Mouse (Mus musculus): ENCODE data around the gene Yipf2. TPM values are rescaled to one million over a fixed set of nuclear protein-coding genes. Genes with fewer than 3 reads are reported as not detected.
"Not testable (repeated sequence)": the region's sequence is repeated elsewhere in the genome, so short reads cannot be mapped to it uniquely, and the experiment has no call there.

Gene Yipf2
- polyA plus RNA-seq, 1 experiment from 2014 or later, result 22.6 TPM

DNA sequence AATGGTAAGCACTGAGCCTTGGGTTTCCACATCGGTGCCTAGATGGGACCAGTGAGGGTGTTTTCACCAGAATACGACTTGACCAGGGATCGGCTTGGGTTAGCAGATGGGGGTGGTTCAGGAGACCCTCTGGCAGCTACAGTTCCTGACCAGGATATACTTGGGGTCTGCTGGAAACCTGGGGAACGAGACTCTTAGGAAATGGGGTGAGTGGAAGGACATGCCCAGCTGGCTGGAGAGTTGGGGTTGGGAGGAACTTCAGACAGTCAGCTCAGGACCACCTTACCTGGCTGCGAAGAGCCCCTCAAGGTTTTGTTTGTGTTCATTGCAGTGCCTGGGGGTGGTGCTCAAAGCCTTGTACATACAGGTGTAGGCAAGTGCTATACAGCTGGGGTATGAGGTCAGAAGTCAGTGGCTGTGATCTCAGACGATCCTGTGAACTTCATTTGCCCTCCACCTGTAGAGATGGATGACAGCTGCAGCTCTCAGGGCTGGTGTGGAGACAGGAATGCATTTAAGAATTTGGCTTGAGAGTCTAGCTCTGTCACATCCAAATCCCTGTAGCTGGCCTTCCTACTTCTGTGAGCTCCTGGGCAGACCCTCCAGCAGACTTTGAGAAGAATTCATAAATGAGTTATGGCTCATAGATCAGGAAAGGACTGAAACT lies 38.9 kb downstream of the Yipf2 start:
- no peaks in the 10 kb centered on the region for H3K27me3 ChIP-seq
- 88% methylated on average over 6 of the region's 6 CpGs for WGBS
- no peak overlapping the region for H3K4me3 ChIP-seq
- no peak for ATAC-seq (ENCODE audit: insufficient number of reproducible peaks, insufficient read depth, low FRiP score, low TSS enrichment)
- H3K4me2 ChIP-seq (replicated peaks), result no peak overlapping the region
- no peak overlapping the region for H3K27ac ChIP-seq
- peaks cover 2% of the 10 kb centered on the region; the same call in 1 of the 2 replicates for H3K4me1 ChIP-seq
- peaks cover 38% of the 10 kb centered on the region for H3K36me3 ChIP-seq
- no peaks in the 10 kb centered on the region for H3K9me3 ChIP-seq
- H3K9ac ChIP-seq, result no peak overlapping the region

DNA sequence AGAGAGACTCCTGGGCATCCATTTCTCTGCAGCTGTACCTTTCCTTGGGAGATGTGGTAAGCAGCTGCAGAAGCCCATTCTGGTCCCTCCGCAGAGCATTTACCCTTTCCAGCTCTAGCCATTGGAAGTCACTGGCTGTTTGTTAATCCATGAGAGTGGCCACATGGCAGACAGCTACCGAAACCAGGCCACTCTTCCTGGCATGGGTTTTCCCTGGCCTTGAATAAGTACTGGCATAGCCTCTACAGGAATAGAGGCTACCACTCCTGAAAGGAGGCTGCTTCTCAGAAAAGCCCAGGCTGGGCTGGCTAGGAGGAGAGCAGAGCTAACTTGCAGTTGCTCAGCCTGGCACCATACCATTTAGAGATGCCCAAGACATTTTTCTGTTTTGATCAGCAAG lies 41.6 kb downstream of the Yipf2 start:
- Histone ChIP-seq H3K9ac (no peak overlapping the region), H3K4me2 (replicated peaks) (no peak overlapping the region), H3K4me3 (no peak overlapping the region), H3K9me3 (no peaks in the 10 kb centered on the region), H3K36me3 (peaks cover 24% of the 10 kb centered on the region), H3K27ac (no peak overlapping the region), H3K4me1 (peaks cover 10% of the 10 kb centered on the region), H3K27me3 (no peaks in the 10 kb centered on the region)
- ATAC-seq (ENCODE audit: insufficient number of reproducible peaks, insufficient read depth, low FRiP score, low TSS enrichment), result no peak
- 91% methylated on average over 2 of the region's 2 CpGs for WGBS

DNA sequence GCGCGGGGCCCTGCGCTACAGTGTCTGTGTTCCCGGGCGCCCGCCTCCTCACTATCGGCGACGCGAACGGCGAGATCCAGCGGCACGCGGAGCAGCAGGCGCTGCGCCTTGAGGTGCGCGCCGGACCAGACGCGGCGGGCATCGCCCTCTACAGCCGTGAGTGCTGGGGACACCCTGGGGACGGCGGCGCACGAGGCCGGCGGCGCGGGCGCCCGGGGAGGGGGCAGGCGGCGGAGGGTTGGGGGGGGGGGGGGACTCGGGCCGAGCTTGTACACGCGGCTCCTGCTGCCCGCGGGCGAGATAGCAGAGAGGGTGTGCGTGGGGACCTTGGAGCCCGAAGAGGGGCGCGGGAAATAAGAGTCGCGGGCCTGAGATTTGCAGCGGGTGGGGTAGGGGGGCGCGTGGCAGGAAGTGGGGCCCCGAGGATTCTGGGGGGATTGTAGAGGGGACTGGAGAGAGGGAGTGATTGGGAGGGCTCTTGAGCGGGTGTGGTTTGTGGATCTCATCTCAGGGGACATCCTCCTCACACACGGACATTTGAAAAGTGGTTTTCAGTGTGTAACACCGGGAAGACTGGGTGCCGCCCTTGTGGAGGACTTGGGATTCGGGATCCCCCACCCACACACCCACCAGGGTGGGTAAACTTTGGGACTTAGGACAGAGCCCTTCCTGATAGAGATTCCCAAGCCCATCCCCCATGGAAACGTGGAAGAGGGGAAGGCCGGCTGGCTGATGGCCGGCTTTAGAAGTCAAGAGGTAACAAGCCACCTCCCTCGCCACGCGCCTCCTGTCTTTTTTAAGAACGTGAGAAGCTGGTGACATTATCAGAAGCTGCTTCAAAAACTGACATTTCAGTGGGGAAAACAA lies 45.3 kb downstream of the Yipf2 start:
- no peaks in the 10 kb centered on the region for H3K27me3 ChIP-seq
- peak overlapping the region; percentile 99 for H3K27ac ChIP-seq
- H3K4me3 ChIP-seq, result peak overlapping the region; percentile 77
- peak; percentile 1; the same call in 1 of the 2 replicates for ATAC-seq (ENCODE audit: insufficient number of reproducible peaks, insufficient read depth, low FRiP score, low TSS enrichment)
- H3K4me1 ChIP-seq, result peaks cover 19% of the 10 kb centered on the region
- H3K36me3 ChIP-seq, result peaks cover 19% of the 10 kb centered on the region
- no peaks in the 10 kb centered on the region for H3K9me3 ChIP-seq
- under 1% methylated on average over 31 of the region's 66 CpGs for WGBS
- peak overlapping the region; percentile 67 for H3K4me2 ChIP-seq (replicated peaks)
- peak overlapping the region; percentile 96 for H3K9ac ChIP-seq

DNA sequence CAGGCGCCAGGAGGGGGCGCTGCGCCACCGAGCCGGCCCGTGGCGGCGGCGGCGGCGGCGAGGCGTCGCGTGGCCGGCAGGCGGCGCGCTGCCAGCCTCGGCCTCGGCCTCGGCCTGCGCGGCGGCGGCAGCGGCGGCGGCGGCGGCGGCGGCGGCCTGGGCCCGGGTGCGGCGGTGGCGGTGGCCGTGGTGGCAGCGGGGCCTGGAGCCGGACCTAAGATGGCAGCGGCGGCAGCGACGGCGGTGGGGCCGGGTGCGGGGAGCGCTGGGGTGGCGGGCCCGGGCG lies 45.9 kb downstream of the Yipf2 start, which contains the start of gene Carm1:
Gene Carm1 (plus strand): TSS at position 106 of the 286 bp plus-strand sequence.
- H3K9me3 ChIP-seq, result no peaks in the 10 kb centered on the region
- WGBS, result under 1% methylated on average over 35 of the region's 52 CpGs

DNA sequence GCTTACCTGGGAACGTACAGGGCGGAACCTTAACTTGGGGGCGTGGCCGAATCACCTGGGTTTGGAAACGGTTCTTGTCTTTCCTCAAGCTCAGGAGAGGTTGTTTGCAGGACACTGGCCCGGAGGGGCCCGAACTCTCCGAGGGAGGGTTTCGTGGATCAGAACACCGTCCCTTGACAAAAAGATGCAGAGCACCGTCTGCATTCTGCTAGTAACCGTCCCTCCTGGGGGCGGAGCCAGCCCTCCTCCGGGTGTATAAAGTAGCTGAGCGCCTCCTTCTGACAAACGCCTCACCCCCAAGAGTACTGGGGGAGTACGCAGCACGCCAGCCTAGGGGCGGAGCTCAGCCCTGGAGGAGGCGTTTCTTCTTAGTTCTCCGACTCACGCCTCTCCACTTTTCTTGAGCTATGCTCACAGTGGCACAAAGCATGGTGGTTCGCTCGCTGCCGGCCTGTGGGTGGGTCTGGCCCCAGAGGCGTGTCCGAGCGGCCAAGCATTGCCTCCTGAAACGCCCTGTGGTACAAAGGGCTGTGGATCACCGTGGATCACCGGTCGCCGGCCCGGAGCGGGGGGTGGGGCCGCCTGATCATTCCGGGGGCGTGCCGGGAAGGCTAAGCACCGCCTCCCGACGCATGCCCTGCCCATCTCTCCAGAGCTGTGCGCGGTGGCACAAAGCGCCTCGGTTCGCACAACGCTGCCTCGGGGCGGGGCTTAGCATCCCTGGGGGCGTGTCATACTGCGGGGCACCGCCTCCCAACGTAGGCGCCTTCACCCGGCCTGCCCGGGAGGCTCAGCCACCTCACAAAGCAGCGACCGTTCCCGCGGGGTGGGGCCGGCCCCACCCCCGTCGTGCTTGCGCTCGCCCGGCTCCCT lies 46.5 kb downstream of the Yipf2 start:
- peak overlapping the region; percentile 99 for H3K27ac ChIP-seq
- H3K4me3 ChIP-seq, result peak overlapping the region; percentile 77
- peak overlapping the region; percentile 16 for H3K9ac ChIP-seq
- peaks cover 19% of the 10 kb centered on the region for H3K4me1 ChIP-seq
- under 1% methylated on average over 55 of the region's 67 CpGs for WGBS
- ATAC-seq (ENCODE audit: insufficient number of reproducible peaks, insufficient read depth, low FRiP score, low TSS enrichment), result peak; percentile 95
- no peaks in the 10 kb centered on the region for H3K27me3 ChIP-seq
- H3K4me2 ChIP-seq (replicated peaks), result peak overlapping the region; percentile 53
- H3K36me3 ChIP-seq, result peaks cover 14% of the 10 kb centered on the region
- H3K9me3 ChIP-seq, result no peaks in the 10 kb centered on the region

More for the DNA sequence above, 45.9 kb downstream of the Yipf2 start, which contains the start of gene Carm1:
- H3K36me3 ChIP-seq, result peaks cover 19% of the 10 kb centered on the region
- ATAC-seq (ENCODE audit: insufficient number of reproducible peaks, insufficient read depth, low FRiP score, low TSS enrichment), result no peak; the same call in 1 of the 2 replicates
- peak within 1 kb of the TSS; percentile 67 for H3K4me2 ChIP-seq (replicated peaks)
- peak within 1 kb of the TSS; percentile 96 for H3K9ac ChIP-seq
- peak within 1 kb of the TSS; percentile 77 for H3K4me3 ChIP-seq
- peak within 1 kb of the TSS; percentile 99 for H3K27ac ChIP-seq
- H3K4me1 ChIP-seq, result peaks cover 19% of the 10 kb centered on the region
- no peaks in the 10 kb centered on the region for H3K27me3 ChIP-seq

DNA sequence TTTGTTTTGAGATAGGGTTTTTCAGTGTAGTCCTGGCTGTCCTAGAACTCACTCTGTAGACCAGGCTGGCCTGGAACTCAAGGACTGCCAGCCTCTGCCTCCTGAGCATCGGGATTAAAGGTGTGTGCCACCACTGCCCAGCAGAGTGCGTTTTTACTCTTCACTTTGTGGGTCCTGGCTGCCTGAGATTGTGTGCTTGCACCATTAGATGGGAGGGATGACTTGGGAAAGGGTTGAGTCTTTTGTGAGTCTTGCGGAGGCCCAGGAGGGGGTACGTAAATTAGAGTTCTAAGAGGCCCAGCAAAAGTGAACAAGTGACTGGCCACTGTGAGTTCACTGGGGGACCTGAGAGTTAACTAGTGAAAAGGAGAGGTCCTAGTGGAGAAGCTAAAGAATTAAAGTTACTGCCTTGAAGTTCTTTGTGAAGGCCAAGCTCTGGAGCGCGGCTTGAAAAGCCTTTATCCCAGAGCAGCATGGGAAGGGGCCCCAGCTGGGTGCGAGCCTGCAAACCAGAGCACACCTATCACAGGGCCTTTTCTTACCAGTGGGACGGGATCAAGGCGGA lies 47.2 kb downstream of the Yipf2 start:
- peak overlapping the region; percentile 99 for H3K27ac ChIP-seq
- H3K9ac ChIP-seq, result peak overlapping the region; percentile 16
- no peaks in the 10 kb centered on the region for H3K9me3 ChIP-seq
- peak overlapping the region; percentile 53 for H3K4me2 ChIP-seq (replicated peaks)
- H3K27me3 ChIP-seq, result no peaks in the 10 kb centered on the region
- peaks cover 19% of the 10 kb centered on the region for H3K4me1 ChIP-seq
- WGBS, result 6% methylated on average over 9 of the region's 9 CpGs
- ATAC-seq (ENCODE audit: insufficient number of reproducible peaks, insufficient read depth, low FRiP score, low TSS enrichment), result peak; percentile 83
- peaks cover 8% of the 10 kb centered on the region for H3K36me3 ChIP-seq
- H3K4me3 ChIP-seq, result peak overlapping the region; percentile 77

DNA sequence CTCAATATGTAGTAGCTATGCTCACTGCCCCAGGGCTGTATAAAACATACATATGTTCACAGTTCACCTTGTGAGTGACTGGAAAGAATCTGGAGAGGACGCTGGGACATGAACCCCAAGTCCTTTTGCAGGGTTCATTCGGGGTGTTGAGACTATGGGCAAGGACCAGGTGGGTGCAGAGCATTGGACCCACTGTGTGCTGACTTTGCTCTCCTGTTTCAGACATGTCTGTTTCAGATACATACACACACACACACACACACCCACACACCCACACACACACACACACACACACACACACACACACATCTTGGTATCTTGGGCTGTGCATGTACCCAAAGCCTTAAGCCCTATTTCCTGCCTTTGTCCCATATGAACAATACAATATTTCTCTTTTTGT lies 50.6 kb downstream of the Yipf2 start:
- not testable (repeated sequence) for H3K4me1 ChIP-seq; H3K36me3 ChIP-seq; H3K27me3 ChIP-seq; H3K9ac ChIP-seq; H3K27ac ChIP-seq; H3K9me3 ChIP-seq; ATAC-seq (ENCODE audit: insufficient number of reproducible peaks, insufficient read depth, low FRiP score, low TSS enrichment); H3K4me3 ChIP-seq; H3K4me2 ChIP-seq (replicated peaks)
- 90% methylated on average over 2 of the region's 2 CpGs for WGBS

DNA sequence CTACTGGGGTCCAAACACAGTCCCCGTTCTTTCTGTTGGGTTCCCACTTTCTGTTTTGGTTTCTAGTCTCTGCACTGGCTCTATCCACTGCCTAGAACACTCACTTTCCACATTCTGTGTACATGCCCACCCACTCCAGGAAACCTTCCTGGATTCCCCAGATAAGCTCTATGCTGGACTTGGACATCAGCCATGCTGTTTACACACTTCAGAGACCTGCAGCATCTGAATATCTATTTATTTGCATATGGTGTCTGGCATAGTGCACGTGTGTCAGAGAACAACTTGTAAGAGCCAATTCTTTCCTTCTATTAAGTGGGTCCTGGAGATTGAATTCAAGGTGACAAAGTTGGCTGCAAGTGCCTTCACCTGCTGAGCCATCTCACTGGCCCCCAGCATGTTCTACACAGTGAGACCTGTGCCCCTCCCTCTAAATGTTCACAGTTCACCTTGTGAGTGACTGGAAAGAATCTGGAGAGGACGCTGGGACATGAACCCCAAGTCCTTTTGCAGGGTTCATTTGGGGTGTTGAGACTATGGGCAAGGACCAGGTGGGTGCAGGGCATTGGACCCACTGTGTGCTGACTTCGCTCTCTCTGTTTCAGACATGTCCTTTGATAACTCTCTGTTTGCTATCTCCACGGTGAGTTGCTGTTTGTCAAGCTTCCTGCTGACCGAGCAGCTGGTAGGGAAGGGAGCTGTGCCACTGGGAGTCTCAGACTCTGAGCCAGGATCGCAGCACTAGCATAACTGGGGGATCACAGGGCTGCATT lies 52.5 kb downstream of the Yipf2 start:
- H3K9me3 ChIP-seq, result no peaks in the 10 kb centered on the region
- H3K4me3 ChIP-seq, result no peak overlapping the region
- H3K9ac ChIP-seq, result no peak overlapping the region
- no peaks in the 10 kb centered on the region for H3K36me3 ChIP-seq
- H3K27me3 ChIP-seq, result no peaks in the 10 kb centered on the region
- peaks cover 7% of the 10 kb centered on the region for H3K4me1 ChIP-seq
- H3K27ac ChIP-seq, result no peak overlapping the region
- no peak overlapping the region for H3K4me2 ChIP-seq (replicated peaks)
- no peak for ATAC-seq (ENCODE audit: insufficient number of reproducible peaks, insufficient read depth, low FRiP score, low TSS enrichment)
- 79% methylated on average over 7 of the region's 7 CpGs for WGBS
